Mouse (Mus musculus) kidney, postnatal 0 days (tissue): ENCODE data around the gene Clstn2. TPM values are rescaled to one million over a fixed set of nuclear protein-coding genes. Genes with fewer than 3 reads are reported as not detected.

Experiments
- ATAC-seq: fragments of 200-750 bp; cut with Nextera tagmentation; replicated peaks from 2 replicates; pipeline ENCODE4 v1.8.0; 2017; ENCODE audit warnings: low read depth, moderate number of reproducible peaks, moderate TSS enrichment, moderate library complexity; ENCODE audit not compliant: low FRiP score
- DNase-seq: peaks from one replicate; pipeline ENCODE4 v3.0.0-alpha.2; 2016; ENCODE audit warnings: low spot score
- H3K27ac ChIP-seq: fragments of 300-500 bp; sonication (generic); 2 replicates; pipeline ENCODE4 v1.5.1; 2014; ENCODE audit warnings: mild to moderate bottlenecking
- H3K27me3 ChIP-seq: fragments of 300-500 bp; sonication (generic); 2 replicates; pipeline ENCODE4 v1.6.1; 2014; ENCODE audit warnings: low read length, mixed read lengths; ENCODE audit not compliant: insufficient read depth
- H3K36me3 ChIP-seq: fragments of 300-500 bp; sonication (generic); 2 replicates; pipeline ENCODE4 v1.6.1; 2014; ENCODE audit warnings: low read length, mixed read lengths; ENCODE audit not compliant: insufficient read depth
- H3K4me1 ChIP-seq: fragments of 300-500 bp; sonication (generic); replicated peaks from 2 replicates; pipeline ENCODE4 v1.6.1; 2014; ENCODE audit warnings: antibody characterized with exemption, low read length, mixed read lengths; ENCODE audit not compliant: insufficient read depth
- H3K4me2 ChIP-seq: fragments of 300-500 bp; sonication (generic); 2 replicates; pipeline ENCODE4 v1.6.1; 2014; ENCODE audit warnings: mild to moderate bottlenecking, low read length, moderate library complexity, mixed read lengths
- H3K4me3 ChIP-seq: fragments of 300-500 bp; sonication (generic); replicated peaks from 2 replicates; pipeline ENCODE4 v1.5.1; 2014; ENCODE audit warnings: low read depth, low read length
- H3K9ac ChIP-seq: fragments of 300-500 bp; sonication (generic); 2 replicates; pipeline ENCODE4 v1.6.1; 2014; ENCODE audit warnings: low read depth, low read length
- H3K9me3 ChIP-seq: fragments of 300-500 bp; sonication (generic); replicated peaks from 2 replicates; pipeline ENCODE4 v1.6.1; 2016; ENCODE audit warnings: low read length, inconsistent platforms, mixed read lengths
- CTCF ChIP-seq: IDR thresholded peaks from 2 replicates; pipeline ENCODE4 v1.5.1; 2016; ENCODE audit warnings: antibody characterized with exemption, low read depth, mild to moderate bottlenecking, moderate library complexity
- WGBS: fragments of 180-500 bp; shearing (Covaris S2); extraction: QIAGEN DNeasy Blood & Tissue Kit; methylation state at CpG from one replicate; pipeline ENCODE4 v1.1.7; 2014; 5-methylcytosine and 5-hydroxymethylcytosine counted together
- polyA plus RNA-seq: library from polyadenylated mRNA; unstranded; fragments of >200 nt; fragmentation: Nextera tagmentation; extraction: Ambion mirVana; gene quantifications from 2 replicates; pipeline ENCODE4 v1.2.1, GENCODE M21; 2015

The Clstn2 gene
- polyA plus RNA-seq, 1 experiment from 2014 or later, result 0.91 TPM

GRCm38 (mm10) chr9:97538075-97538779 lies 494.8 kb downstream of the Clstn2 start:
- H3K4me1 ChIP-seq, result no peaks in the 10 kb centered on the region
- no peak for TF ChIP-seq CTCF
- no peak overlapping the region for H3K4me3 ChIP-seq
- H3K27ac ChIP-seq, result no peak overlapping the region
- H3K36me3 ChIP-seq, result no peaks in the 10 kb centered on the region
- no peak overlapping the region for H3K4me2 ChIP-seq
- DNase-seq, result peak; percentile 11
- H3K9me3 ChIP-seq, result no peaks in the 10 kb centered on the region
- H3K27me3 ChIP-seq, result no peaks in the 10 kb centered on the region
- no peak overlapping the region for H3K9ac ChIP-seq
- 28% methylated on average over 8 of the region's 8 CpGs for WGBS
- ATAC-seq, result no peak

- no peak overlapping the region for H3K4me3 ChIP-seq
- H3K4me1 ChIP-seq, result no peaks in the 10 kb centered on the region
- no peak for DNase-seq
- H3K9ac ChIP-seq, result no peak overlapping the region
- H3K4me2 ChIP-seq, result no peak overlapping the region
- no peak overlapping the region for H3K27ac ChIP-seq
- 97% methylated on average over 2 of the region's 2 CpGs for WGBS
- no peaks in the 10 kb centered on the region for H3K9me3 ChIP-seq
- no peak for TF ChIP-seq CTCF
- no peak for ATAC-seq
- H3K27me3 ChIP-seq, result no peaks in the 10 kb centered on the region
- H3K36me3 ChIP-seq, result no peaks in the 10 kb centered on the region
These were observed 498.8 kb downstream of the Clstn2 start for GRCm38 (mm10) chr9:97534196-97534595.

GRCm38 (mm10) chr9:97533306-97533705 lies 499.7 kb downstream of the Clstn2 start:
- H3K27me3 ChIP-seq, result no peaks in the 10 kb centered on the region
- TF ChIP-seq CTCF, result no peak
- H3K27ac ChIP-seq, result no peak overlapping the region
- DNase-seq (no peak), ATAC-seq (no peak)
- no peak overlapping the region for H3K4me3 ChIP-seq
- H3K4me2 ChIP-seq, result no peak overlapping the region
- H3K9me3 ChIP-seq, result no peaks in the 10 kb centered on the region
- H3K9ac ChIP-seq, result no peak overlapping the region
- no peaks in the 10 kb centered on the region for H3K36me3 ChIP-seq
- 66% methylated on average over 3 of the region's 3 CpGs for whole genome bisulfite sequencing
- H3K4me1 ChIP-seq, result no peaks in the 10 kb centered on the region

- WGBS, result 90% methylated on average over 13 of the region's 13 CpGs
- no peaks in the 10 kb centered on the region for H3K9me3 ChIP-seq
- H3K27me3 ChIP-seq, result no peaks in the 10 kb centered on the region
- H3K9ac ChIP-seq, result no peak overlapping the region
- H3K4me1 ChIP-seq, result no peaks in the 10 kb centered on the region
- TF ChIP-seq CTCF, result no peak
- no peak overlapping the region for H3K4me3 ChIP-seq
- H3K4me2 ChIP-seq, result no peak overlapping the region
- DNase-seq (no peak), ATAC-seq (no peak)
- H3K36me3 ChIP-seq, result no peaks in the 10 kb centered on the region
- H3K27ac ChIP-seq, result no peak overlapping the region
These were observed 500.4 kb downstream of the Clstn2 start for GRCm38 (mm10) chr9:97532536-97532935.

GRCm38 (mm10) chr9:97527926-97528325 lies 505.1 kb downstream of the Clstn2 start:
- no peak overlapping the region for H3K9ac ChIP-seq
- H3K4me3 ChIP-seq, result no peak overlapping the region
- H3K4me2 ChIP-seq, result no peak overlapping the region
- TF ChIP-seq CTCF, result no peak
- H3K27ac ChIP-seq, result no peak overlapping the region
- 95% methylated on average over 1 of the region's 1 CpGs for WGBS
- H3K9me3 ChIP-seq, result no peaks in the 10 kb centered on the region
- no peaks in the 10 kb centered on the region for H3K36me3 ChIP-seq
- DNase-seq, result no peak
- ATAC-seq, result no peak
- H3K4me1 ChIP-seq, result no peaks in the 10 kb centered on the region
- no peaks in the 10 kb centered on the region for H3K27me3 ChIP-seq

GRCm38 (mm10) chr9:97527276-97527675 lies 505.7 kb downstream of the Clstn2 start:
- H3K4me1 ChIP-seq, result no peaks in the 10 kb centered on the region
- no peaks in the 10 kb centered on the region for H3K27me3 ChIP-seq
- no peak for ATAC-seq
- DNase-seq, result no peak
- 87% methylated on average over 1 of the region's 1 CpGs for WGBS
- H3K9me3 ChIP-seq, result no peaks in the 10 kb centered on the region
- H3K27ac ChIP-seq, result no peak overlapping the region
- no peak for TF ChIP-seq CTCF
- H3K36me3 ChIP-seq, result no peaks in the 10 kb centered on the region
- no peak overlapping the region for H3K4me2 ChIP-seq
- H3K4me3 ChIP-seq, result no peak overlapping the region
- H3K9ac ChIP-seq, result no peak overlapping the region

- TF ChIP-seq CTCF, result no peak
- Histone ChIP-seq H3K36me3 (no peaks in the 10 kb centered on the region), H3K27me3 (no peaks in the 10 kb centered on the region), H3K4me3 (no peak overlapping the region), H3K9ac (no peak overlapping the region), H3K4me1 (no peaks in the 10 kb centered on the region), H3K27ac (no peak overlapping the region), H3K4me2 (no peak overlapping the region), H3K9me3 (no peaks in the 10 kb centered on the region)
- 69% methylated on average over 3 of the region's 3 CpGs for WGBS
- ATAC-seq (no peak), DNase-seq (no peak)
These were observed 507.4 kb downstream of the Clstn2 start for GRCm38 (mm10) chr9:97525563-97525962.
